Comparison of ENCODE assay signal across 8 mouse cellular contexts in genomic region chr11:40927168-40927567, GRCm38 (mm10).
DNase-seq lines count a peak whose midpoint lies in the region; ATAC-seq and TF ChIP-seq lines count a peak whose summit lies in the region.

No protein-coding gene starts in this region.

- no peak overlapping the region; the same call in 1 of the 2 replicates for H3K4me3 ChIP-seq in cortical plate, adult 2 months (ENCODE audit: insufficient read depth, low read length)
- peak overlapping the region; percentile 49 for H3K4me3 ChIP-seq in heart, embryonic 13.5 days
- no peak overlapping the region for H3K4me3 ChIP-seq in liver, adult 2 months (ENCODE audit: insufficient read depth, low read depth, low read length)

- H3K4me1 ChIP-seq in cortical plate, adult 2 months (ENCODE audit: control insufficient read depth, insufficient read depth, low read length), result no peaks in the 10 kb centered on the region
- H3K4me1 ChIP-seq in heart, embryonic 13.5 days, result no peaks in the 10 kb centered on the region
- H3K4me1 ChIP-seq in liver, adult 2 months (ENCODE audit: control insufficient read depth, insufficient read depth, low read length), result no peaks in the 10 kb centered on the region

- H3K27ac ChIP-seq in cortical plate, adult 2 months (ENCODE audit: insufficient read depth, low read length), result no peak overlapping the region
- no peak overlapping the region for H3K27ac ChIP-seq in heart, embryonic 13.5 days (replicated peaks)
- no peak overlapping the region for H3K27ac ChIP-seq in liver, adult 2 months (replicated peaks; ENCODE audit: insufficient read depth, low read depth, low read length)

- 3% methylated on average over 12 of the region's 12 CpGs for WGBS in heart, embryonic 13.5 days
- WGBS in liver, adult 2 months, result 6% methylated on average over 12 of the region's 12 CpGs

- H3K9me3 ChIP-seq in heart, embryonic 13.5 days, result no peaks in the 10 kb centered on the region

- H3K4me2 ChIP-seq in heart, embryonic 13.5 days, result peak overlapping the region; percentile 68

- no peaks in the 10 kb centered on the region for H3K79me2 ChIP-seq in liver, adult 2 months (ENCODE audit: control insufficient read depth, insufficient read depth, low read length)

- H3K36me3 ChIP-seq in heart, embryonic 13.5 days, result no peaks in the 10 kb centered on the region
- H3K36me3 ChIP-seq in liver, adult 2 months (ENCODE audit: control insufficient read depth, insufficient read depth, low read length), result no peaks in the 10 kb centered on the region

- H3K27me3 ChIP-seq in heart, embryonic 13.5 days (replicated peaks), result no peaks in the 10 kb centered on the region
- no peaks in the 10 kb centered on the region for H3K27me3 ChIP-seq in liver, adult 2 months (ENCODE audit: control insufficient read depth, insufficient read depth, low read length)

- H3K9ac ChIP-seq in heart, embryonic 13.5 days, result peak overlapping the region; percentile 70
- H3K9ac ChIP-seq in liver, adult 2 months (ENCODE audit: low read depth, low read length), result no peak overlapping the region

- peak; percentile 18 to 35 for DNase-seq in urinary bladder, adult 18-20 months (ENCODE audit: low spot score in 2 of 2)
- DNase-seq in urinary bladder, postnatal 10 days (ENCODE audit: low spot score), result no peak
- DNase-seq in kidney, postnatal 10 days, result peak; percentile 72
- peak; percentile 18 for DNase-seq in liver, adult 2 months (ENCODE audit: extremely low read depth, low read depth, low spot score)
- peak; percentile 50 for DNase-seq in ovary, postnatal 36 days (ENCODE audit: low spot score)

- no peak for ATAC-seq in heart, embryonic 13.5 days (ENCODE audit: extremely low read depth, insufficient number of reproducible peaks, low FRiP score, low TSS enrichment)
- no peak for ATAC-seq in erythroid progenitor cell, adult 5-6 weeks (replicated peaks; ENCODE audit: low FRiP score, poor library complexity, severe bottlenecking)

- peak; percentile 85 for TF ChIP-seq CTCF in cortical plate, adult 2 months (IDR thresholded peaks at IDR 0.05; ENCODE audit: extremely low read depth, insufficient read depth, low read length)
- peak; percentile 73 for TF ChIP-seq CTCF in liver, adult 2 months (IDR thresholded peaks at IDR 0.05; ENCODE audit: low read depth, low read length)

- TF ChIP-seq POLR2A in cortical plate, adult 2 months (IDR thresholded peaks at IDR 0.05; ENCODE audit: extremely low read depth, insufficient read depth, low read length), result no peak
- no peak for TF ChIP-seq POLR2A in liver, adult 2 months (IDR thresholded peaks at IDR 0.05; ENCODE audit: extremely low read depth, insufficient read depth, low read length)
